Mouse (Mus musculus): ENCODE measurements around the gene Grb10.

Gene Grb10

DNA sequence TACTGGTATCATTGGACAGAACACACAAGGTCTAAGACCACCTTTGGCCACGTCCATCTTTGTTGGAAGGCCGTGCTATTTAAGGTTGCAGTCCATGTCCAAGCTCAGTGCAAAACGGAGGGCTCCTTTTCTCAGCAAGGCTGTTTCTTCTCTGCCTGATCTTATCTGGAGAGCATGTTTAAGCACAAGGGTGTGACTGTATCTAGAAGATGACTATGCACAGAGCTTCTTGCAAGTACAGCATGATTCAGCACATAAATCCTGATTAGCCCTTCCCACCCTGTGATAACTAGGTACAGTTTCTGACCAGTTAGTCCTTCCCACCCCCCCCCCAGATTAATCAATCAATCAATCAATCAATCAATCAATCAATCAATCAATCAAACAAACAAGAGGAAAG, 115.1 kb downstream of the Grb10 start:
- in situ Hi-C loops (cut with MboI, MseI): no loop called here

GRCm38 (mm10) chr11:11922106-11922505, 116.4 kb downstream of the Grb10 start:
- in situ Hi-C loops (cut with MboI, MseI): no loop called here

DNA sequence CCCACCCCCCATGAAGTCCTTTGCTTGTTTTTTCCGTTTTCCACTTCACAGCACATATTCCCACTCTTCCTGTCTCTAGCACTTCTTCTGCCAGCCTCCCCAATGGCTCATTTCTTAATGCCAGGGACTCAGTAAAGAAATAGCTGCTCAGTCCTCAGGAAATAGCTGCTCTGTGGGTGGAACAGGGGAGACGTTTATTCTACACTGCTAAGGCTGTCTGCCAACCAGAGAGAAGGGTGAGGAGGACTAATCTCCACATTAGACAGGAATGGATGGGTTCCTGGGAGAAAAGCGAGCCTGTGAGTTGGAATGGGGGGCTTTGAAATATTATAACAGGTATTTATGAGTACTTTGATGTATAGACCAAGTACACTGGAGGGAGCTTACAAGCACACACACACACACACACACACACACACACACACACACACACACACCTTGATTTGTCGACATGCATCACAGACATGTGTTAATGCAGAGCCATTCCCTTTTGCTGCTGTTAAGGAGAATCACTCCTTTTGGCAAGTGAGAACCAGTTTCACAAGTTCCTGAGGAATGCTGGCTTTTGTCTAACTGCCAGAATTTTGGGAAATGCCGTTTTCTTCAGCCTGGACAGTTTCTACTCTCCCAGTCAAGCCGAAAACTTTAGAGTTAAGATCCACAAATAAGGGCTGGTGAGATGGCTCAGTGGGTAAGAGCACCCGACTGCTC, 130.6 kb downstream of the Grb10 start:
- in situ Hi-C loops (cut with MboI, MseI): no loop called here

GRCm38 (mm10) chr11:11905518-11905917, 133.0 kb downstream of the Grb10 start:
- in situ Hi-C loops (cut with MboI, MseI): no loop called here

GRCm38 (mm10) chr11:11904995-11905394, 133.5 kb downstream of the Grb10 start:
- in situ Hi-C loops (cut with MboI, MseI): no loop called here

DNA sequence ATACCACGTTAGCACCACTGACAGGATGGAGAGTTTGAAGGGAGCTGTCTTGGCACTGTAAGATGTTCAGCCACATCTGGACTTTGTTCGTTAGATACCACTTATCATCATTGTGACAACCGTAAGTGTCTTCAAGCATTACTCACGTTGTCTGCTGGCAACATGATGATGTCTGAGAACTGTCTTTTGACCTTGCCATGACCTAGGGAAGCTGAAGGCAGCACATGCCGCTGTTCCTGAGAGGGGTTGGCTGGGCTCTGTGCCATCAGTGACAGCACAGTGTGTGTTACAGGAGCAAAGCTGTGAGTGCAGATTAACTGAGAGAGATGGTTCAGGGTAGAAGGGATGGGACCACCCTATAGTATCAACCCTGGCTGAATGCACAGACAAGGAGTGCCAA, 137.0 kb downstream of the Grb10 start:
- in situ Hi-C loops (cut with MboI, MseI): no loop called here

DNA sequence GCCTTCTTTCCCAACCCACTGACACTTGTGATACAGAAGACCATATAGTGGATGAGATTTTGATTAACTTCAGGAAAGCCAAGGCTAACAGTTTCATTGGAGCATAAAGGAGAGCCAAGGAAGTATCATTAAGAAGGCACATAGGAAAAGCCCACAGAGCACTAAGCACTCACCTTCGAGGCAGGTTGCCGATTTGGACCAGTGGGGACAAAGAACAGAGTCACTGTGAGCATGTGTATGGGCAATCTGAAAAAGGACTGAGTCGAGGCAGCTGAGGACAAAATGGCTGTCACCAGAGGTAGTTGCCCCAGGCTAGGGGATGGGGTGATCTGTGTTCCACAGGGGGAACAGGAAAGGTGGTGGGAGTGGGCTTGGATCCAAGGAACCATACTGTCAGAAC, 140.0 kb downstream of the Grb10 start:
- in situ Hi-C loops (cut with MboI, MseI): no loop called here

DNA sequence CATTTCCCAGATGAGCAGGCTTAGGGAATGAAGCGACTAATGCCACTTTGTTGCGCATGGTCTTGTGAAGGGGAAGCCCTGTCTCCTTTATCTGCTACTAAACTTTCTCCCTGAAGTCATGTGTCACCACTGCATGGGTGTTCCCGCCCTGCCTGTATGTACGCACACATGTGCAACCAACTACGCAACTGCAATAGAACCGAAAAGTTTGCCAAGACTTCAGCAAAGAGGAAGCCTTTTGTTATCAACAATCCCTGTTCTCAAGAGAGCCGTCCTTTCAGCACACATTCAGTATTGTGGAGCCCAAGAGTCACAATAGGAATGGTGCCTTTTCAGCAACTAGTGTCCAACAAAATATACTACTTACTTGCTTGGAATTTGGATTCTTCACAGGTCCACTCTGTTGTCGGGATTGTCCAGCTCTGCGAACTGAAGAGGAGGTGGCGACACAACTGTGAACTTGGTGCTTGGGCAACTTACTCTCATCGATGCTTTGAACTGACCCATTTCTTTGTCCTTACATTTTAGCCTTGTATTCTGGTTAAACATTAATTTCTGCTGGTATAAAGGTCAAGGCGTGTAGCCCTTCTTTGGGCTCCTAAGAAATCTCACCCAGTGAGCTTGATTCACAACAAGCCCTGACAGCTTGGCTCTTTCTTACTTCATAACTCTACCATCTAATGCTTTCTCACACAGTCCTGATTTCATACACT, 140.7 kb downstream of the Grb10 start, which contains the start of gene Ddc:
TSS of gene Ddc (minus strand) at position 500 of the 713 bp plus-strand sequence.
- in situ Hi-C loops (cut with MboI, MseI): no loop called here

DNA sequence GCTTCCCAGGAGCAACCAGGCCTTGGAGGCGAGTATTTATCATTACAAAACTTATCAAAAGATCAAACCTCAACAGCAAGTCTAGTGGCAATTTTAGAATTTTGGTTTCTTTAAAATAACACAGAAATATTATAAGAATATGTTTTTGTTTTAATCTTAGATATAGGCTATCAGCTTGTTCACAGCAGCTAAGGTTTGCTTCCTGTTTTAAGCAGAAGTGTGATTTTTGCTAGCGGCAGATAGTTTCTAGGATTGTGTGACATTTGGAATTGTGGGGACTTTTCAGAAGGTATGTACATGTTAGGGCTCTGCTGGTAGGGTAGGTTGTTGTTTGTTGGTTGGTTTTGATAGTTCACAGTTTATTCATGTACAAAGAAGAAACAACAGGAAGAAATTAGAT, 143.0 kb downstream of the Grb10 start:
- in situ Hi-C loops (cut with MboI, MseI): no loop called here

- in situ Hi-C loops (cut with MboI, MseI): no loop called here
Measured at GRCm38 (mm10) chr11:11893769-11894168, 144.7 kb downstream of the Grb10 start.

- in situ Hi-C loops (cut with MboI, MseI): no loop called here
Measured at GRCm38 (mm10) chr11:11892993-11893602, 145.4 kb downstream of the Grb10 start.

DNA sequence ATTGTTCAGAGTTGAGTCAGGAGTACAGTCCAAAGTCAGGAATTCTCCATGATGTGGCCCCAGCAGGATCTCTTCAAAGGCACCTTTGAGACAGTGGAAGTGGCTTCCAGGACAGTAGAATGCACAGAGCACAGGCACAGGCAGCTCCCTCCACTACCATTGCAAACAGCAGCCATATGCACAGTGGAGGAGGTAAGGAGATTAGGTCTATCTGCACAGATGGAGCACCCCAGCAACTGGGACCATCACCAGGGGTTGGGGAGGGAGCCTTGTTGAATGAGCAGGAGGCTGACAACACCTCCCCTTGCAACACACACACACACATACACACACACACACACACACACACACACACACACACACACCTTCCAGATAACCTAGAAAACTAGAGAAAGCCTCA, 146.7 kb downstream of the Grb10 start:
- in situ Hi-C loops (cut with MboI, MseI): no loop called here

- in situ Hi-C loops (cut with MboI, MseI): no loop called here
Measured at GRCm38 (mm10) chr11:11890139-11890741, 148.2 kb downstream of the Grb10 start.

GRCm38 (mm10) chr11:11888727-11889126, 149.8 kb downstream of the Grb10 start:
- in situ Hi-C loops (cut with MboI, MseI): no loop called here

DNA sequence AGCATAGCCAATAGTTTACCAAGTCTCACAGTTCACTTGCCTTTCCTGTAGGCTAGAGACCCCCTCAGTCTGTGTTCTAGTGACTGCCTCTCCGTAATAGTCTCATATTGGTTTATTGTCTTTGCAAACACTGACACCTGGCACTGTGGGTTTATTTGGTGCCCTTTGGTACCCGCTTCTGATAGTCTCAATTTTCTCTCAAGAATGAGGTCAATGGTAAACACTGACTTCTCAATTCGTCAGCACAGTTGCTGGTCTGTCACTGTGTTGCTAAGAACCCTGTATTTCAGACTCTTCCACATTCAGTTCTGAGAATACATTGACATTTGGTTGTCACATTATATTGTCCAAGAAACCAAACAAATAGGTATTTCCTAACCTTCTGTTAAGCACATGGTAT, 150.4 kb downstream of the Grb10 start:
- in situ Hi-C loops (cut with MboI, MseI): no loop called here

DNA sequence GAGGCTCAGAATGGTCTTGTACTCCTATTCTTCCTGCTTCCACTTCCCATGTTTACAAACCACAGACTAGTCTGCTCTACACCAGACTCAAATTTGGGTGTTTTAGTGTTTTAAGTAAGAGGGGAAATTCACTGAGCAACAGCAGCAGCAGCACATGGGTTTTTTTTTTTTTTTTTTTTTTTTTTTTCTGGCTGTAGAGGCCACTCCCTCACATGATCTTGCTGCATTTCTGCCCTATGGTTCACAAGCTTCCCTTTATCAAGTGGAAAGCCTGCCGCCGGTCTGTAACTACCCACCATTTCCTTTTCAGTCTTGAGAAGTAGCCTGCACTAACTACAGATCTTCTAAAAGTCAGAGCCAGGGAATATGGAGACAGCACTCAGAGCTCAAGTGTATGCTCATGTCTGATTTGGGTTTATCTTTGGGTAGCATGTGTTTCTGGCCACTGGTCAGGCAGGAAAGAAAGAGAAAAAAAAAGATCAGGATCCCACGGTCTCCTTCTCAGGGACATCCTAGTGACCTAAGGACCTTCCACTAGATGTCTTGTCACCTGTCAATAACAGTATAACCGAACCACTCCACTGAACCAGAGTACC, 152.0 kb downstream of the Grb10 start:
- in situ Hi-C loops (cut with MboI, MseI): no loop called here

DNA sequence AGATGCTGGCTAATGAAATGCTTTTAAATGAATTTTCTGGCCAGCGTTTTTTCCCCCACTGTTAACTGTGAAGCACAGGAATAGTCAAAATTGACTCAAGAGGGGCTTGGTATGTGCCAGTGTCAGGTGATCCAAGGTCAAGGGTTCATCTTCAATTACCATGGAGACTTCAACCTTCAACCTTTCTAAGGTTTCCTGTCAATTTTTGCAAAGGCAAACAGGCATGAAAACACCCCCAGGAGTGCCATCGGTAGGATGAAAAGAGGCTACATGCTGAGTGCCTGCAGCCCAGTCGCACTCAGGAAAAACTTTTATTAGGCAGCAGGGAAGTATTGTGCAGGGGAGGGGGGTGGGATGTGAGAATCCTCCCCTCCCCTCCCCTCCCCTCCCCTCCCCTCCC, 152.6 kb downstream of the Grb10 start:
- in situ Hi-C loops (cut with MboI, MseI): no loop called here

DNA sequence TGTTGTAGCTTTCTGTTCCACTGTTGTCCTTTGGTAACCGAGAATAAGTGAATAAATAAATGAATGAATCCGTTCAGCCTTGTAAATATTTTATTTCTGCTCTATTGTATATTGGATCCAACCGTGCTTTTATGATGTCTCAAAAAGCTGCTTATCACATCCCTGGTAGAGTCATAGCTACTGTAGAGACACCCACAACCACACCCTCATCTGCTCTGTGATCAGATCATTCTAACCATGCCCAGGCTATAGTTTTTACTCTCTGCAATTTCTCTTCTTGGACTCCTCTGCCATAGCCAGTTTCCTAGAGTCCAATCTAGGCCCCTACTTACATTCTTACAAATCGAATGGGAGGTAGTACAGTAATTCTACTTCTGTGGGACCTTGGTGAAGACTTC, 153.2 kb downstream of the Grb10 start:
- in situ Hi-C loops (cut with MboI, MseI): no loop called here

DNA sequence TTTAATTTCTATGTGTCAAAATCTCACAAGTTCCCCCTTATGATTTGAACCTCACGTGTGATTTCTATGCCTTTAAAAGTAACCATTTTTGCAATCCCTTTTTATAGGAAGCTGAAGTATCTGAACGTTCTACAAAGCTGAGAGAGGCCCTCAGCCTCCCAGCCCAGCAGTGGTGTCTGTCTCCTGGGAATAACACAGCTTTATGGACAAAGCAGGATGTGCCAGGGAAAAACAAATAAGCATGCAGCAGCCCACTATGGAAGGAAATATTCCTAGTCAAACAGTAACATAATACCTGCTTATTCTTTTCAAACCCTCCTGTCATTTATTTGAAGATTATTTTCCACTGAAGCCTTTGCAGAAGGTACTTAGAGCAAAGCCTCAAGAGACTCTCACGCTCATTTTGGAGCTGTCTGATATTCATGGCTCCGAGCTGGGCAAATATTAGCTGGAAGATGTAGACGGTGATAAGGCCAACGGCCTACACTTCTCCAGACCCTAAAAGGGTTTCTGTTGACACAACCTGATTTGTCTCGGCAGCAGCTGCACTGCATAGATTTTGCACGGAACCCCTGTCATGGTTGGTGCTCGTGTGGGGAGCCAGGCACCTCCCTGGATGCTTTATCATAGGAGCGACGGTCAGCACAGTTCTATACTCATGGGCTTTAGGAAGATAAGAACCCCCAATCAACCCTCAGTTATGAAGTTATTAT, 153.8 kb downstream of the Grb10 start:
- in situ Hi-C loops (cut with MboI, MseI): loop anchor here (5.0 kb wide), 1 partner anchor 78 kb away; no protein-coding TSS in a partner anchor

- in situ Hi-C loops (cut with MboI, MseI): loop anchor here (5.0 kb wide), 1 partner anchor 81 kb away; no protein-coding TSS in a partner anchor
Measured at GRCm38 (mm10) chr11:11881783-11882155, 156.7 kb downstream of the Grb10 start.

All from T-helper 2 cell (primary cell).